Mouse (Mus musculus): ENCODE results near the gene Ifi203. TPM values are rescaled to one million over a fixed set of nuclear protein-coding genes. Genes with fewer than 3 reads are reported as not detected.
"Not testable (repeated sequence)": the region's sequence is repeated elsewhere in the genome, so short reads cannot be mapped to it uniquely, and the experiment has no call there.

Gene Ifi203
- polyA plus RNA-seq, 1 experiment: 0.74 TPM

DNA sequence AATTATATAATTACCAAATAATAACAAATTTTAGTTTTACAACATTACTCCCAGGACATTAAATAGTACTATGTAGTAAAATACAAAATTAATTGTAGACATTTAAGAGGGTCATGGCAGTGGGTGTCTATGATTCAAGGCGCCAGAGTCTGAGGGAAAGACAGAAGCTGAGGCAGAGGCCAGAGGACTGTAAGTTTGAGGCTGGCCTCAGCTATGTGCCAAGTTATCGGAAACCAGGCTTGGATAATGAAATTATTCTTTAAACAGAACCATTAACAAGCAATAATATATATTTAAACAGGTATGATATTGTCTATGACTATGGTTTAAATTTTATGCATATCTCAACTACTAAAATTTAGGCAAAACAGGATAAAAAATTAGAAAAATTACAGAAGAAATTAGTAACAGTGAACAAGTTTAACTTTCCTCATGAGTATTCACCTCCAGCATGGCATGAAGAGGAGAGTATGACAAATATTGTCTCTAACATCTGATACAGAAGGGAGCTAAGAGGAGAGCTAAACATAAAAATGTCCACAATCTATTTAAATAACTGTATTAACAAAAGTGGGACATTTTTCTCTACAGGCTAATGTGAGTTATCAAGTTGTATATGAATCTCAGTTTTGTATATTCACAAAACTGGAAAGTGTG is 30.5 kb downstream of the Ifi203 start:
- TF ChIP-seq POLR2A (IDR thresholded peaks at IDR 0.05; ENCODE audit: control insufficient read depth, low read depth, low read length) (no peak), CTCF (IDR thresholded peaks at IDR 0.05; ENCODE audit: control insufficient read depth, insufficient read depth, insufficient replicate concordance, low read depth, low read length) (no peak)
- Histone ChIP-seq H3K27ac (ENCODE audit: control insufficient read depth, insufficient read depth, low read depth, low read length) (no peak overlapping the region), H3K36me3 (ENCODE audit: control insufficient read depth, insufficient read depth, low read length) (no peaks in the 10 kb centered on the region), H3K4me3 (ENCODE audit: control insufficient read depth, low read depth, low read length) (no peak overlapping the region), H3K4me1 (ENCODE audit: control insufficient read depth, insufficient read depth, low read length) (no peaks in the 10 kb centered on the region), H3K27me3 (ENCODE audit: control insufficient read depth, insufficient read depth, low read length) (no peaks in the 10 kb centered on the region)

GRCm38 (mm10) chr1:173908390-173908789 is 34.1 kb downstream of the Ifi203 start:
- H3K36me3 ChIP-seq (ENCODE audit: control insufficient read depth, insufficient read depth, low read length); H3K4me1 ChIP-seq (ENCODE audit: control insufficient read depth, insufficient read depth, low read length); H3K27ac ChIP-seq (ENCODE audit: control insufficient read depth, insufficient read depth, low read depth, low read length); H3K4me3 ChIP-seq (ENCODE audit: control insufficient read depth, low read depth, low read length); H3K27me3 ChIP-seq (ENCODE audit: control insufficient read depth, insufficient read depth, low read length): not testable (repeated sequence)

DNA sequence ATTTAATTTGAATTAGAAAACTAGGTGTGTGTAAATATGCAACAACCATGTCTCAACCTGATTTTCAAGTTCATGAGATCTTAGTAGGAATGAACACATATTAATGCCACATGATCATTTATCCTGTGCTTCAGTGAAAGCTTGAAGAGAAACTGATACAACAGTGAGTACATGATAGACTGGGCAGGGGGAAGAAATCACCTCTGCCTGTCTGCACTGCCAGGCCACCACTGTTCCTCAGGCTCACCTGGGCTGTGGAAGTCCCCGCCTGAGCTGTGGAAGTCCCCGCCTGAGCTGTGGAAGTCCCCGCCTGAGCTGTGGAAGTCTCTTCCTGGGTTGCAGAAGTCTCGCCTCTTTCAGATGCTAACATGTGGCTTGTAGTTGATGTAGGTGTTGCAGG is 36.6 kb downstream of the Ifi203 start:
- not testable (repeated sequence) for H3K36me3 ChIP-seq (ENCODE audit: control insufficient read depth, insufficient read depth, low read length); H3K27me3 ChIP-seq (ENCODE audit: control insufficient read depth, insufficient read depth, low read length); H3K4me1 ChIP-seq (ENCODE audit: control insufficient read depth, insufficient read depth, low read length); H3K27ac ChIP-seq (ENCODE audit: control insufficient read depth, insufficient read depth, low read depth, low read length); H3K4me3 ChIP-seq (ENCODE audit: control insufficient read depth, low read depth, low read length)

DNA sequence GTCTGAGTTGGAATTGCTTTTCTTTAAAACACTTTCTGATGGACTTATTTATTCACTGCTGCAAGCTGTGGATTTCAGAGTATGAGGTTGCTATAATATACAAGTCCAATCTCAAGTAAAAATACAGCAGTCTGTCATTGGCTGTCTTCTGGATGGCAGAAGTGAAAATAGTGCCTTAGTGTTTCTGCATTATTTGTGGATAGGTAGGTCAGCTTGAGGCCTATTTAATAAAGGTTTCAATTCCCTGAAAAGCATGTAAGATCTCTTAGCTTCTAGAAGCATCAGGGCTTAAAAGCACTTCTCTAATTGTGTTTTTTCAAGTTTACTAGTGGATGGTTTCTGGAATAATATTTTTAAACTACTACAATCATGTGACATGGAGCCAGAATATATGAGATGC is 52.7 kb downstream of the Ifi203 start:
- not testable (repeated sequence) for H3K27me3 ChIP-seq (ENCODE audit: control insufficient read depth, insufficient read depth, low read length); H3K36me3 ChIP-seq (ENCODE audit: control insufficient read depth, insufficient read depth, low read length); H3K27ac ChIP-seq (ENCODE audit: control insufficient read depth, insufficient read depth, low read depth, low read length); H3K4me3 ChIP-seq (ENCODE audit: control insufficient read depth, low read depth, low read length); H3K4me1 ChIP-seq (ENCODE audit: control insufficient read depth, insufficient read depth, low read length)

GRCm38 (mm10) chr1:173887026-173887787 is 55.3 kb downstream of the Ifi203 start:
- not testable (repeated sequence) for H3K27me3 ChIP-seq (ENCODE audit: control insufficient read depth, insufficient read depth, low read length); H3K4me3 ChIP-seq (ENCODE audit: control insufficient read depth, low read depth, low read length); H3K27ac ChIP-seq (ENCODE audit: control insufficient read depth, insufficient read depth, low read depth, low read length); H3K4me1 ChIP-seq (ENCODE audit: control insufficient read depth, insufficient read depth, low read length); H3K36me3 ChIP-seq (ENCODE audit: control insufficient read depth, insufficient read depth, low read length)

DNA sequence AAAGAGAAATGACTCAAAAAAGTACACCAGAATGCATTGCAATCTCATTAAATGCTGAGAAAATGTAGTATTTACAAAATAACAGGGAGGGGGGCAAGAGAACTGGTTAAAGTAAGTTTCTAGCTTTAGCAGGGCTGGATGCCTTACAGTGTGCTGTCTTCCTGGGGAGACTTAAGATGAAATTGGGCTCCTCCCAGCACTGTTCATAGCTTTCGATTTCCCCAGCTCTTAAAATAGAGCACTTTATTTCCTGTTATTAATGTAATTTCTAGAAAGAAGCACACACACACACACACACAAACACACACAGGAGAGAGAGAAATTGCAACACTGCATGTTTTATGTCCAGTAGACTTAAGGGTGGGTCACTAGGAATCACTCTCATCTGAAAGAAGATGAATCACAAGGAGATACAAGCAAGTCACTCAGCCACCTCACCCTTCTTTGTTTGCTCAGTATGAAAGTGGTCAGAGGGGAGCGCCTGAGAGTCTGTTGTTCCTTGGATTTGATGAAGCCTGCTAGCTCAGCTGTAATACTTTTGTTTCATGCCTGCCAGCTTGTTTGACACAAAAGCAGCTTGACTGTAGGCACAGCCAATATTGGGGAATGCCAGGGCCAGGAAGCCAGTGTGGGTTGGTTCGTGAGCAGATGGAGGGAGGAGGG is 62.3 kb downstream of the Ifi203 start:
- not testable (repeated sequence) for H3K27ac ChIP-seq (ENCODE audit: control insufficient read depth, insufficient read depth, low read depth, low read length); H3K36me3 ChIP-seq (ENCODE audit: control insufficient read depth, insufficient read depth, low read length); H3K4me3 ChIP-seq (ENCODE audit: control insufficient read depth, low read depth, low read length); H3K27me3 ChIP-seq (ENCODE audit: control insufficient read depth, insufficient read depth, low read length); H3K4me1 ChIP-seq (ENCODE audit: control insufficient read depth, insufficient read depth, low read length)

GRCm38 (mm10) chr1:173879225-173879987 is 63.1 kb downstream of the Ifi203 start:
- not testable (repeated sequence) for H3K27me3 ChIP-seq (ENCODE audit: control insufficient read depth, insufficient read depth, low read length); H3K27ac ChIP-seq (ENCODE audit: control insufficient read depth, insufficient read depth, low read depth, low read length); H3K36me3 ChIP-seq (ENCODE audit: control insufficient read depth, insufficient read depth, low read length); H3K4me3 ChIP-seq (ENCODE audit: control insufficient read depth, low read depth, low read length); H3K4me1 ChIP-seq (ENCODE audit: control insufficient read depth, insufficient read depth, low read length)

DNA sequence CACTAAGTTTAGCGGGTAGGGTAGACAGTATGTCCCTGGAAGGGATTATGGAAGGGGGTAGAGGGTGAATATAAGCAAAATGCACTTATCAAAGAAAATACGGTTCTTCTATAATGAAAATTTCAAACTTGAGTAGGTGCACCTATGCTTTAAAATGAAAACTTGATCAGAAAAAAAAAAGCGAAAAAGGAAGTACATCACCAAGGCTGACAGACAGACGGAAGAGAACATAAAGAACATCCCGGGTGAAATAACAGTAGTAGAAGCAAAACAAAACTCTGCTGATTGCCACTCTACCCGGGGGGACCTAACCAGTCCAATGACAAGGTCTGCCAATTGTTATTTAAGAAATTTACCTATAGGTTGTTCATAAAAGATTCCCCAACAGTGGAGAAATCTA is 64.2 kb downstream of the Ifi203 start:
- not testable (repeated sequence) for H3K4me3 ChIP-seq (ENCODE audit: control insufficient read depth, low read depth, low read length)

DNA sequence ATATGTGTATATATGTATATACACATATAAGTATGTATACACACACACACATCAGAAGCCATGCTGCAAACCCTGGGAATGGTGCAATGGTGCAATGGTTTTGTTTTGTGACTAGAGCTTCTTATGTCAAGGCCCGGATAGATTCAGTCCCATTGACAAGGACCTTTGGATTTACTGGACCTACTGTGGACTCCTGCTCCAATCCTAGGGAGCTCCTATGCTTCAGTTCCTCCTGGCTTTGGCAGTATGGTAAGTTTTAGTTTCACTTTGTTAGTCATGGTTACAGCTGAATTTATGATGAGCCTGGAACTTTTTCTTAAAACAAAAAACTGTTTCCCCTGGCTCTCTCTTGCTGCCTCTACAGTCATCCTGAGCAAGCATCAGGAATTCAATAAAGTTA is 65.3 kb downstream of the Ifi203 start:
- H3K27ac ChIP-seq (ENCODE audit: control insufficient read depth, insufficient read depth, low read depth, low read length); H3K27me3 ChIP-seq (ENCODE audit: control insufficient read depth, insufficient read depth, low read length); H3K4me1 ChIP-seq (ENCODE audit: control insufficient read depth, insufficient read depth, low read length); H3K4me3 ChIP-seq (ENCODE audit: control insufficient read depth, low read depth, low read length); H3K36me3 ChIP-seq (ENCODE audit: control insufficient read depth, insufficient read depth, low read length): not testable (repeated sequence)

More for the DNA sequence above, 64.2 kb downstream of the Ifi203 start:
- H3K27me3 ChIP-seq (ENCODE audit: control insufficient read depth, insufficient read depth, low read length); H3K4me1 ChIP-seq (ENCODE audit: control insufficient read depth, insufficient read depth, low read length); H3K27ac ChIP-seq (ENCODE audit: control insufficient read depth, insufficient read depth, low read depth, low read length); H3K36me3 ChIP-seq (ENCODE audit: control insufficient read depth, insufficient read depth, low read length): not testable (repeated sequence)

All from testis, adult 2 months (tissue).